Mouse (Mus musculus) neural tube, embryonic 14.5 days (tissue): ENCODE data around the gene Psenen. TPM values are rescaled to one million over a fixed set of nuclear protein-coding genes. Genes with fewer than 3 reads are reported as not detected.

Experiments
- ATAC-seq: fragments of 200-750 bp; cut with Nextera tagmentation; 2 replicates; pipeline ENCODE4 v1.8.0; 2017; ENCODE audit warnings: low read depth, mild to moderate bottlenecking, moderate TSS enrichment, moderate library complexity
- H3K27ac ChIP-seq: fragments of 300-500 bp; sonication (generic); 2 replicates; pipeline ENCODE4 v1.5.1; 2014; ENCODE audit warnings: low read depth, mild to moderate bottlenecking, control low read depth, low read length, moderate library complexity, mixed read lengths
- H3K27me3 ChIP-seq: fragments of 300-500 bp; sonication (generic); 2 replicates; pipeline ENCODE4 v1.6.1; 2014; ENCODE audit warnings: low read length; ENCODE audit not compliant: control insufficient read depth, insufficient read depth
- H3K36me3 ChIP-seq: fragments of 300-500 bp; sonication (generic); 2 replicates; pipeline ENCODE4 v1.6.1; 2014; ENCODE audit warnings: low read length, mixed read lengths; ENCODE audit not compliant: control insufficient read depth, insufficient read depth
- H3K4me1 ChIP-seq: fragments of 300-500 bp; sonication (generic); 2 replicates; pipeline ENCODE4 v1.6.1; 2014; ENCODE audit warnings: low read length; ENCODE audit not compliant: control insufficient read depth, insufficient read depth
- H3K4me2 ChIP-seq: fragments of 300-500 bp; sonication (generic); 2 replicates; pipeline ENCODE4 v1.6.1; 2014; ENCODE audit warnings: mild to moderate bottlenecking, low read depth, low read length, control low read depth
- H3K4me3 ChIP-seq: fragments of 300-500 bp; sonication (generic); 2 replicates; pipeline ENCODE4 v1.5.1; 2014; ENCODE audit warnings: low read depth, low read length, control low read depth, mixed read lengths
- H3K9ac ChIP-seq: fragments of 300-500 bp; sonication (generic); replicated peaks from 2 replicates; pipeline ENCODE4 v1.6.1; 2014; ENCODE audit warnings: low read depth, mild to moderate bottlenecking, control low read depth, low read length, mixed read lengths
- H3K9me3 ChIP-seq: fragments of 300-500 bp; sonication (generic); 2 replicates; pipeline ENCODE4 v1.6.1; 2016; ENCODE audit warnings: low read length; ENCODE audit not compliant: control insufficient read depth
- WGBS: fragments of 180-500 bp; shearing (Covaris S2); extraction: QIAGEN DNeasy Blood & Tissue Kit; methylation state at CpG from one replicate; pipeline ENCODE4 v1.1.7; 2014; 5-methylcytosine and 5-hydroxymethylcytosine counted together
- polyA plus RNA-seq: library from polyadenylated mRNA; unstranded; fragments of >200 nt; fragmentation: Nextera tagmentation; extraction: Ambion mirVana; gene quantifications from 2 replicates; pipeline ENCODE4 v1.2.1, GENCODE M21; 2014

Psenen gene
- polyA plus RNA-seq, 1 experiment from 2014 or later: 126 TPM

DNA sequence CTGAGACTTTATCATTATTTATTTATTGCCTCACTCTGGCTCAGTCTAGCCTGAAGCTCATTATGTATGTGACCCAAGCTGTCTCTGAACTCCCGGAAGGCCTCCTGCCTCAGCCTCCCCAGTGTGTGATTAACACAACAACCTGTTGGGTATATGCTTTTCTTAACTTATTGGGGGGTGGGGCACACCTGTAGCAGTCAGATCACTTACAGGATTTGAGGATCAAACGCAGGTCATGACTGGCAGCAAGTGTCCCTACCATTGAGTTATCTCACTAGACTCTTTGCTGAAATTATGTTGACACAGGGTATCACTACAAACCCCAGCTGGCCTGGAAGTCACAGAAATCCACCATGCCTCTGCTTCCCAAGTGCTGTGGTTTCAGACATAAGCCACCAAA, 3.1 kb downstream of the Psenen start:
- H3K27me3 ChIP-seq: no peaks in the 10 kb centered on the region
- peaks cover 12% of the 10 kb centered on the region for H3K4me1 ChIP-seq
- H3K4me2 ChIP-seq: peak overlapping the region; percentile 39; the same call in 1 of the 2 replicates
- no peak overlapping the region for H3K27ac ChIP-seq
- H3K9me3 ChIP-seq: no peaks in the 10 kb centered on the region
- H3K36me3 ChIP-seq: peaks cover 15% of the 10 kb centered on the region; the same call in 1 of the 2 replicates
- ATAC-seq: no peak
- H3K4me3 ChIP-seq: no peak overlapping the region
- H3K9ac ChIP-seq: no peak overlapping the region
- WGBS: 73% methylated on average over 2 of the region's 2 CpGs

DNA sequence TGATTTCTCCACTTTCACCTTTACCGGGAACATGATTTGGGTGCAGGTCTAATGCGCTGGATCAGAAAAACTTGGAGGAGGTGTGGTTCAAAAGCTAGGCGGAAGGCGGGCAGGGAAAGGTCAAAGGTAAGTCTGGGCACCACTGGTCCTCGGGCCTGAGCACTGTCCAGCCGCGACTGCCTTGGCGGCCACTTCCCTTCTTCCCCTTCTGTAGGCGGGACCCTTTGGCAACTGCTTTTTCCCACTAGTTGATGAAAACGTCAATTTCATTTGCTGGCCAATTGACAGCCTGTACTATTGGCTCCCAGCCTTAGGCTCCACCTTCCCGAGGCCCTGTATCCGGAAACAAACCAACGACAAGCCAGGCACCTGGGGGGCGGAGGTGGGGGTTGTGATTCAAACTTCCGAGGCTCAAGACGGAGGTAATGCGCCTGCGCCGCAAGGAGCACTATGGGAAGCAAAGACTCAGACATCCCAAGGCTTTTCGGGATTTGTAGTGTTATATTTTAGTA, 3.9 kb downstream of the Psenen start, which contains the start of gene Lin37:
Gene Lin37 (minus strand): TSS at position 396 of the 512 bp plus-strand sequence.
- Histone ChIP-seq H3K27me3 (no peaks in the 10 kb centered on the region), H3K36me3 (peaks cover 23% of the 10 kb centered on the region; the same call in 1 of the 2 replicates), H3K9ac (peak within 1 kb of the TSS; percentile 62), H3K4me1 (peaks cover 12% of the 10 kb centered on the region), H3K4me3 (peak within 1 kb of the TSS; percentile 52), H3K4me2 (peak within 1 kb of the TSS; percentile 87), H3K27ac (peak within 1 kb of the TSS; percentile 18; the same call in 1 of the 2 replicates), H3K9me3 (no peaks in the 10 kb centered on the region)
- under 1% methylated on average over 20 of the region's 20 CpGs for WGBS
- peak; percentile 89 for ATAC-seq

DNA sequence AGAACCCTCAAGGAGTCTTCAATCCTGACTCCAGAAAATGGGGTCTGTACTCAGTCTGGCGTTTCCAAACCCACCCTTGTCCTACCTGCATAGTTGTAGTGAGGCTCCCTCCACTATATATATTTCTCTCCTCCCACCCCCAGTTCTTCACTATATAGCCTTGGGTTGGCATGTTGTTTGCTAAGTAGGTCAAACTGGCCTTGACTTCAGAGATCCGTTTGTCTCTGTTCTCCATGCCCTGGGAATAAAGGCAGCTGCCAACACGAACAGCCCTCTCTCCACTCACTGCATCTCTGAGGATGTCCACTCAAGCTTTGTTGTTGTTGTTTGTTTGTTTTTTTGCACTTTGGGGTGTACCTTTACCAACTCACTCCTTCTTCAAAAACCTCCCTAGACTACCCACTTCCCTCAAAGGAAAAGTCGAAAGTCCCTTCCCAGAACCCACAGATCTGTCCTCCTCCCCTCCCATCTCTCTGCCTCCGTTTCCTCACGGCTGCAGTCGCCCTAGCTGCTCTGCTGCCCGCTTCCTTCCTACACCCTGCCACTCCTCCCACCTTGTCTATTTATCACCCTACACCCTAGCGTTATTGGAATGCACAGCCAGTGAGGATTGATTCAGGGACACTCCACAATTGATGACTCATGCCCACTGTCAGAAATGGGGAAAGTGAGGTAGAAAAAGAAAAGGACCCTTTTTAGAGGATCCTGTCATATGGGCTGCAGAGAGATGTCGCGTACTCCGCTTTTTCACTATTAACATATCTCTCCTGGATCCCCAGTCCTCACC, 4.6 kb downstream of the Psenen start:
- peak overlapping the region; percentile 62 for H3K9ac ChIP-seq
- peak overlapping the region; percentile 52 for H3K4me3 ChIP-seq
- H3K27me3 ChIP-seq: no peaks in the 10 kb centered on the region
- H3K27ac ChIP-seq: peak overlapping the region; percentile 16; the same call in 1 of the 2 replicates
- H3K9me3 ChIP-seq: no peaks in the 10 kb centered on the region
- peaks cover 27% of the 10 kb centered on the region; the same call in 1 of the 2 replicates for H3K36me3 ChIP-seq
- peak overlapping the region; percentile 87 for H3K4me2 ChIP-seq
- WGBS: 13% methylated on average over 12 of the region's 12 CpGs
- ATAC-seq: no peak; the same call in 1 of the 2 replicates
- peaks cover 6% of the 10 kb centered on the region for H3K4me1 ChIP-seq

DNA sequence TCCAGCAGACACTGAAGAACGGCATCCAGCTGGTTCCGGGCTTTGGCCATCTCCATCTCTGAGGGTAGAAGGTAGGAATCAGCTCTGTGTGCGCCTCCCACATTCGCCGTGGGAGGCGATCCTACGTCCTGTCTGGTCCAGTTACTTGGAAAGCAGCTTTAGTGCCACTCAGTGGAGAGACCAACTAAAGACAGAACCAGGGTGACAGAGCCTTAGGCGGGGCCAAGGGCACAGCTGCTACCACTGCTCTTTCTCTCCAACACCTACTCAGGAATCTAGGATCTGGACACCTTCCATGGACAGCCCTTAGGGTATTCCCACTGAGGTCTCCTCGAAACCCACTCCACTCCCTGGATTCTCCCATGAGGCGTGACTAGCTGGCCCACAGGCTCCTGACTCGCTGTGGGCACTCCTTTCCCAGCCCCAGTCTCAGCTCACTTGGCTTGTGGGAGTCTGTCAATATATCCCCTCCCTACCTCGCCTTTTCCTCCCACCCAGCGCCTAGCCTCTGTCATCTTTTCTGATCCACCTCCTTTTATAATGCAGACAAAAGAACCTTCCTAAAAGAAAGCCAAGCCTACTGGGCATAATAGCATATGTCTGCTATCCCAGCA, 5.4 kb downstream of the Psenen start:
- H3K4me1 ChIP-seq: peaks cover 12% of the 10 kb centered on the region
- H3K4me2 ChIP-seq: no peak overlapping the region; the same call in 1 of the 2 replicates
- no peaks in the 10 kb centered on the region for H3K27me3 ChIP-seq
- H3K9ac ChIP-seq: no peak overlapping the region
- no peak overlapping the region for H3K27ac ChIP-seq
- H3K36me3 ChIP-seq: peaks cover 27% of the 10 kb centered on the region; the same call in 1 of the 2 replicates
- WGBS: 91% methylated on average over 13 of the region's 13 CpGs
- no peaks in the 10 kb centered on the region for H3K9me3 ChIP-seq
- H3K4me3 ChIP-seq: no peak overlapping the region
- ATAC-seq: no peak

DNA sequence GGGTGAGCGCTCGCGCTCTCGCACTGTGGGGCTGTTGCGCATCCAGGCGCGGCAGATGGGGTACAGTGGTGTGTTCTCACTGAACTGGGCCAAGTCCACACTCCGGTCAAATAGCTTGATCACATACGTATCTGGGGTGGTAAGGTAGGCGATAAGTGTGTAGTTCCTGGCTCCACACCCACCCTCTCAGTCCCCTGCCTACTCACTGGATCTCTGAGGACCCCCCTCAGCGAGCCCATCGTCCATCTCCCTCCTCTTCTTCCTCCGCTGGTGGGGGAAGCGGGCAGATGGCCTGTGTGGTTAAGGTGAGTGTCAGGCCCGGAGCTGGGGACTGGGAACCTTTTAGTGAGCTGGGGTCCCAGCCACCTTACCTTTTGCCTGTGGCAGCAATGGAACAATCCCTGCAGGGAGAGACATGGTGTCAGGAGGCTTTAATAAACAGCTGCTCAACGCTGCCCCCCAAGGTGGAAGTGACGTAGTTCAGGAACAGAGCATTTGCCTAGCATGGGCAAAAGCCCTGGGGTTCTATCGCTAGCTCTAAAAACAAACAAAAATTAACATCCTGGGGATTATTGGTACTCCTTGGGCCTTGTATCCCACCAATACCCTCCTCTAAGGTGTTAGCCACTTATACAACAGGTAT, 6.4 kb downstream of the Psenen start:
- H3K4me2 ChIP-seq: no peak overlapping the region
- H3K9me3 ChIP-seq: no peaks in the 10 kb centered on the region
- 96% methylated on average over 18 of the region's 18 CpGs for WGBS
- no peaks in the 10 kb centered on the region for H3K27me3 ChIP-seq
- no peak overlapping the region for H3K4me3 ChIP-seq
- no peak overlapping the region for H3K9ac ChIP-seq
- peaks cover 18% of the 10 kb centered on the region for H3K4me1 ChIP-seq
- H3K36me3 ChIP-seq: peaks cover 27% of the 10 kb centered on the region; the same call in 1 of the 2 replicates
- no peak for ATAC-seq
- no peak overlapping the region for H3K27ac ChIP-seq

DNA sequence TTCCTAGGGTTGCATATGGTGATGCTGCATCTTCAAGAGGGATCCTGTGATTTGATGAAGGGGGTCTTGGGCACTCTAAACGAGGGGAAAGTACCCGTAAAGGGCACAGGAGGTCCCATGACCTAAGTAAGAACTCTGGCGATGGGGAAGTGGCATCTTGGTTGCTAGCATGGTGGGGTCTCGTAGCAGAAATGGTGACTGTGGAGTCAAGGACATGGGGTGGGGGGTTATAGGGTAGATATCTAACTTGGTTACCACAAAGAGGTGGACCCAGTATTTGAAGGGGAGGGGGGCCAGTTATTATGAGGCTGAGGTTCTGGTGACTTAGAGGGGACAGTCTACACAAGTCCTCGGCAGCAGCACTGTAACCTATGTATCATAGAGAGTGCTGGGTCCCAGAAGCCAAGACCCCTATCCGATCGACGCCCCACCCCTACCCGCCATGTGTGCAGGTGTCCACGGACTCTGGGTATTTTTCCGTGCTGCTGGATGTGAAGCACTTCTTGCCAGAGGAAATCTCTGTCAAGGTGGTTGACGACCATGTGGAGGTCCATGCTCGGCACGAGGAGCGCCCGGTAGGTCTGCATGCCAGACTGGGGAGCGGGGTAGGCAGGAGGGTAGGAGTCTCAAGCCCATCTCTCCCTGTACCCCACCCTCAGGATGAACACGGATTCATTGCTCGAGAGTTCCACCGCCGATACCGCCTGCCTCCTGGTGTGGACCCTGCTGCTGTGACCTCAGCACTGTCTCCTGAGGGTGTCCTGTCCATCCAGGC, 9.4 kb downstream of the Psenen start:
- no peak for ATAC-seq
- peak overlapping the region; percentile 92; the same call in 1 of the 2 replicates for H3K4me2 ChIP-seq
- no peaks in the 10 kb centered on the region for H3K27me3 ChIP-seq
- 82% methylated on average over 22 of the region's 22 CpGs for WGBS
- peaks cover 18% of the 10 kb centered on the region for H3K4me1 ChIP-seq
- no peak overlapping the region for H3K4me3 ChIP-seq
- no peak overlapping the region for H3K27ac ChIP-seq
- H3K9ac ChIP-seq: no peak overlapping the region
- H3K9me3 ChIP-seq: no peaks in the 10 kb centered on the region
- H3K36me3 ChIP-seq: peaks cover 27% of the 10 kb centered on the region; the same call in 1 of the 2 replicates

DNA sequence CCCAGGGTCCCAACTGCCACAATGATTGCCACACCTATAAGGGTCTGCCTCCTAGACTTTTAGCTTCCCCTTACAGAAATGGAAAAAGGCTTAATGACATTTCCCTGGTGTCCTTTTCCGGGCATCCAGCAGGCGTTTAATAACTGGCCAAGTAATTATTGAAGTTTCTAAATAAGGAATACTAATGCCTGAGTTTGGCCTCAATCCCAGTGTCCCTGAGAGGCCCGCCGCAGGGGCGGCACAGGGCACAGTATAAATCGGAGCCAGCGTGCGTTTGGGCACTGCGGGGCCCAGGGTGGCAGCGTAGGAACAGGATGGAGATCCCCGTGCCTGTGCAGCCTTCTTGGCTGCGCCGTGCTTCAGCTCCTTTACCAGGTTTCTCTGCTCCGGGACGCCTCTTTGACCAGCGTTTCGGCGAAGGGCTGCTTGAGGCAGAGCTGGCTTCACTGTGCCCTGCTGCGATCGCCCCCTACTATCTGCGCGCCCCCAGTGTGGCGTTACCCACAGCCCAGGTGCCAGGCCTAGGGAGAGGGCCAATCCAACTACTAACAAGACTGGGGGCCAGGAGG, 10.3 kb downstream of the Psenen start:
- Histone ChIP-seq H3K4me2 (peak overlapping the region; percentile 92), H3K9me3 (no peaks in the 10 kb centered on the region), H3K27ac (peak overlapping the region; percentile 76), H3K4me1 (peaks cover 13% of the 10 kb centered on the region), H3K27me3 (no peaks in the 10 kb centered on the region), H3K36me3 (peaks cover 27% of the 10 kb centered on the region; the same call in 1 of the 2 replicates), H3K4me3 (peak overlapping the region; percentile 48), H3K9ac (peak overlapping the region; percentile 48)
- WGBS: 6% methylated on average over 23 of the region's 23 CpGs
- ATAC-seq: no peak
